Mouse (Mus musculus): ENCODE results near the gene Trir.

Trir gene

GRCm38 (mm10) chr8:84994375-84994774, 32.2 kb upstream of the Trir start:
- DNase-seq (ENCODE audit: low read depth, low spot score), result no peak

DNA sequence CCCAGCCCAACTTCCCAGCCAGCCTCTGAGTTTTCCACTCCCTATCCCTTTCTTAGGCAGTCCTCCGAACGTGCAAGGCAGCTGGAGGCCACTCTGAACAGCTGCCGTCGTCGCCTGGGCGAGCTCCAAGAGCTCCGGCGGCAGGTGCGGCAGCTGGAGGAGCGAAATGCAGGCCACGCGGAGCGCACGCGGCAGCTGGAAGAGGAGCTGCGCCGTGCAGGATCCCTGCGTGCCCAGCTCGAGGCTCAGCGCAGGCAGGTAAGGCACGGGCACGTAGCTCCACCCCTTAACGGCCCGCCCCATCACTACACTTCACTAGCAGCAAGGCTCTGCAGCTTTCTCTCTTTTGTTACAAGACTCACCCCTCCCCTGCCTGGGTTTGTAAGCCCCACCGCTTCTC, 30.9 kb upstream of the Trir start:
- DNase-seq (ENCODE audit: low read depth, low spot score), result no peak

- DNase-seq (ENCODE audit: low read depth, low spot score), result no peak
Measured at GRCm38 (mm10) chr8:84996978-84997377, 29.6 kb upstream of the Trir start.

DNA sequence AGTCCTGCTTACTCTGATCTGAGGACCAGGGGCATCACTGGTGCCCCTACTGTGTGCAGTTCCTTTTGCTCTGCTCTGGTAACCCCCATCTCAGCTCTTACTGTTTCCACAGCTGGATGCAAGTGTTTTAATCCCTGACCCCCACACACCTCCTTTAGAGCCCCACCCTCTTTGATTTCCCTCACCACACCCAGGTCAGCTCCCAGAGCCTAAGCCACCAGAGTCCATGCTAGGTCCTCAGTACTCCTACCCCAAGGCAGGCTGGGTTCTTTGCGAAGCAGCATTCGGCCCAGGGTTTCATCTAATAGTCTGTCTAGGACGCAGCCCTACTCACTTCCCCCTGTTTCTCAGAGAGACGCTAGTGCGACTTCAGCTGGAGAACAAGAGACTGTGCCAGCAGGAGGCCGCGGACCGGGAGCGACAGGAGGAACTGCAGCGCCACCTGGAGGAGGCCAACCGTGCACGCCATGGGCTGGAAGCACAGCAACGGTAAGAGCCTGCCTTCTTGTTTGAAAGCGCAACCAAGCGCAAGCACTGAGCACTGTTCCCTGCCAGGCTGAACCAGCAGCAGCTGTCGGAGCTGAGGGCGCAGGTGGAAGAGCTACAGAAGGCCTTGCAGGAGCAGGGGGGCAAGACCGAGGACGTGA, 28.9 kb upstream of the Trir start:
- DNase-seq (ENCODE audit: low read depth, low spot score), result peak; percentile 85

DNA sequence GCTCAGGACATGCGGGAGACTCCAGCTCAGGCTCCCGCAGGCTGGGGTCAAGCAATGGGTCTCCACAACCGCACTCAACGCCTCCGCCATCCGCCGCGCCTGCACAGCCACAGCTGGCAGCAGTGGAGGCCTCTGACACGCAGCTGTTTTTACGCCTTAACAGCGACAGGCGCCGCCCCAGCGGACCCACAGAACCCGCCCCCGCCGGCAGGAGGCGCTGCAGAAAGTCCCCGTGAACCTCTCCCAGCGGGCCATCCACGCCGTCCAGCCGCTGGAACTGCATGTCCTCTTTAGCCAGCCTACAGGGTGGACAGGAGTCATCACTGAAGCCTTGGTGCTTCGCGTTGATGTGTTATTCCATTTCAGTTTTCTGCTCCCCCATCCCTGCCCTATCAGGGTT, 18.9 kb upstream of the Trir start:
- DNase-seq (ENCODE audit: low read depth, low spot score), result no peak

- no peak for DNase-seq (ENCODE audit: low read depth, low spot score)
Measured at GRCm38 (mm10) chr8:85011242-85011641, 15.4 kb upstream of the Trir start.

DNA sequence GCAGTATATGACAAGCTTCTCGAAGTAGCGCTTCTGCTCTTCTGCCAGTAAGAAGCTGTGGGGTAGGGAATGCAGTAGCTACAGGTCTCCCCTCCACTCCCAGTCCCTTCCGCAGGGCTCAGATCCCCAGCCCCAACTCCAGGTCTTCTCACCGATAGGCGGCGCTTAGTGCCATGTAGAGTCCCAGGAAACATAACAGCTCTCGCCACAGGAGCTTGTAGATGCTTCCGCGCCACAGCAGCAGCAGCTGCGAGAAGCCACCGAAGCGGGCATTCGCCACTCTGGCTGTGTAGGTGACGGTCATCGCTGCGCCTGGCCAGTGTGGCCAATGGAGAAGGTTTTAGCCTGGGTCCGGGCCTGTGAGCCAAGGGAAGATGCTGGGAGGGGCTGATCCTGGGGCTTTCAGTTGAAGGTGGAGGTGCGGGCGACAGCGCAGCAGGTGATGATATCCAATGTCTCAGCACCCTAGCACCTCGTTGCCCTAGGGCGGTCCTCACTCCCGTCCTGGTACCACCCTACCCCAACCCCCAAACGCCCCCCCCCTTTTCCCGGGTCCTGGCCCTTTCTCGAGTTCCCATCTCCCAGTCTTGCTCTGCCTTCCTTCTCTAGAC, 13.3 kb upstream of the Trir start:
- peak; percentile 73 for DNase-seq (ENCODE audit: low read depth, low spot score)

DNA sequence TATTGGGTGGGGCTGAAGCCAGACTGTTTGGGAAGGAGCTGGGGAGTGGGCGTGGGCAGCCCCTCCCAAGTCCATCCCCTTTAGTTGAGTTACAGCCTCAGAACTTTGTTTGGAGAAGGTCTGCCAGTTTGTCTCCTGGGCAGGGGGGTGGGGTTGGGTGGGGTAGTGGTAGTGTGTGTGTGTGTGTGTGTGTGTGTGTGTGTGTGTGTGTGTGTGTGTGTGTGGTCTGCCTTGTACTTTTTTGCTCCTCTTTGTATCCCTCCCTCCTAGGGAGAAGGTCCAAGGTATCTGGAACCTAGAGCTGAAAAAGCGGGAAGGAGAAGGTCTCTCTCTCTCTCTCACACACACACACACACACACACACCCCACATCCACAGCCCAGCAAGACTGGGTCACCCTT, 12.2 kb upstream of the Trir start, which contains the start of gene Best2:
Gene Best2, minus strand, starts transcription at position 101 of the 400 bp plus-strand sequence.
- DNase-seq (ENCODE audit: low read depth, low spot score), result no peak

DNA sequence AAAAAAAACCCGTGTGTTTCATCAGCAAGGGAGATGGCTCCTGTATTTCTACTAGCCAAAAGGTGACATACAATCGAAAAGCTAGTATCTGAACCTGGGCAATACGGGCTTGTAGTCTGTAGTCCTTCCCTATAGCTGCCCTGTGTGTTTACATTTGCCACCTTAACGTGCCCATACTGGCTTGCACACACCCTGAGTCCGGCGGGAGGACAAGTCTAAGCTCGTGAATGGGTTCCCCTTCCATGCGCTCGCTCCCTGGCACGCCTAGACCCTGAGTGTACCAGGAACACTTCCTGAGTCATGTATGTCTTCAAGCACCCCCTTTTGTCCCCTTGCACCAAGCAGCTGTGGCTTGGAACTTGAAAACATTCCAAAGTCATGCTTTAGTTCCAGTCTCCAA, 9.9 kb upstream of the Trir start:
- DNase-seq (ENCODE audit: low read depth, low spot score), result no peak

DNA sequence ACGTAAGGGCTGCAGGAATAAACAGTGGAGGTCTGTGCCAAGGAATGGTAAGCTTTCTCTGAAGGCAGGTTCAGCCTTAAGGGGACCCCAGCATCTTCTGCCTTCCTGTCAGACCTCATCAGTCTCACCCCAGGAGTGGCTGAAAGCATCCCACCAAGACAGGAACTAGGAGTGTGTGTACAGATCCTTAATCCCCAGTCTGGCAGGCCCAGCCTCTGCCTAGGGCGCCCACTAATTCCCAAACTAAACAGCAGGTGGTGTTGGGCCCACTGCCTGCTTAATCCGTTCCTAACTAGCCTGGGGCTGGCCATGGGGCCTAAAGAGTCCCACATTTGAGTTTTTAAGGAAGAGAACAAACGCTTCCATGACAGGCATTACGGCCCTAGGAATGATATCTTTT, 9.4 kb upstream of the Trir start:
- no peak for DNase-seq (ENCODE audit: low read depth, low spot score)

DNA sequence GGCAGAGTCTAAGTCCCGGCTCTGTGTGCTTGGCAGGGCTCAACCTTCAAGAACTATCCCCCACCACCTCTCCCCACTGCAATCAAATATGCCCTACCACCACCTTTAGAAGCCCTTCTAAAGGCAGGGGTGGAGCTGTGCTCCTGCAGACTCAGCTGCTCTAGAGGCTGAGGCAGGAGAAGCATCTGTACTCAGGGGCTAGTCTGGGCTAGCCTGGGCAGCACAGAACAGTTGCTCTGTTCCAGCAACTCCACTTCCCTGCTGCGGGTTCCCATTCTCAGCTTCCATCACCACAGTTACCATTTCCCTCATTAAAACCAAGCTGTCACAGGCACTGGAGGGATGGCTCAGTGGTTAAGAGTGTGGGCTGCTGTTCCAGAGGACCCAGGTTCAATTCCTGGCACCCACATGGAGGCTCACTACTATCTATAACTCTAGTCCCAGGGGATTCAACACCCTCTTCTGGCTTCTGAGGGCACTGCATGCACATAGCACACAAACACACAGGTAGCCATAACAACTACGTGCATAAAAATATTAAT, 5.0 kb upstream of the Trir start:
- no peak for DNase-seq (ENCODE audit: low read depth, low spot score)

DNA sequence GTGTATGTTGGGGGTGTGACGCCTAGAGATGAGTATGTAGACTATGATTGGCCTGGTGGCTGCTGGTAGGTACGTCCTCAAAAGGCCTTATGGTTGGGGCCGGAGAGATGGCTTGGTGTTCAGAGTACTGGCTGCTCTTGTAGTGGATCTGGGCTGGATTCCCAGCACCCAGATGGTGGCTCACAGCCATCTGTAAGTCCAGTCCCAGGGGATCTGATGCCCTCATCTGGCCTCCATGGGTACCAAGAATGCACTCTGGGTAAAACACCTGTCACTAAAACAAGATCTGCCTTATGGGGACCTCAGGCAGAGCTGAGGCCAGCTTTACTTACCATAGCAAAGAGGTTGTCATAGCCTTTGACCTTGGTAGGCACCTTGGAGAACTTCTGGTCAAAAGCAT, 2.8 kb upstream of the Trir start:
- no peak for DNase-seq (ENCODE audit: low read depth, low spot score)

GRCm38 (mm10) chr8:85025098-85025932, 1.3 kb upstream of the Trir start, which contains the start of gene Asna1:
TSS of gene Asna1 (minus strand) at chr8:85025281.
- DNase-seq (ENCODE audit: low read depth, low spot score), result peak; percentile 96

DNA sequence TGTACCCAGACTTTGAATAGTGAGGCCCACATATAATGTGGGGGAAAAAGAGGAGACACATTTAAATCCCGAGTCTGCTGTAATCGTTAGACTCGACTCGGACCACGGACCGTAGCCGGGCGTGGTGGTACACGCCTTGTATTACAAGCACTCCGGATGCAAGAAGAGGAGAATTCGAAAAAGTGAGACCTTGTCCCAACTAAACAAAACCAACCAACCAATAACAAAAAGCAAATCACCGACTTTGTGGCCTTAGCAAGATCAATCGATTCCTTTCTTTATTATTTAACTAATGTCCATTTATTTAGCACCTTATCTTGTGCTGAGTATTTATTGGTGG, 863 bp downstream of the Trir start:
- peak; percentile 20 for DNase-seq (ENCODE audit: low read depth, low spot score)

DNA sequence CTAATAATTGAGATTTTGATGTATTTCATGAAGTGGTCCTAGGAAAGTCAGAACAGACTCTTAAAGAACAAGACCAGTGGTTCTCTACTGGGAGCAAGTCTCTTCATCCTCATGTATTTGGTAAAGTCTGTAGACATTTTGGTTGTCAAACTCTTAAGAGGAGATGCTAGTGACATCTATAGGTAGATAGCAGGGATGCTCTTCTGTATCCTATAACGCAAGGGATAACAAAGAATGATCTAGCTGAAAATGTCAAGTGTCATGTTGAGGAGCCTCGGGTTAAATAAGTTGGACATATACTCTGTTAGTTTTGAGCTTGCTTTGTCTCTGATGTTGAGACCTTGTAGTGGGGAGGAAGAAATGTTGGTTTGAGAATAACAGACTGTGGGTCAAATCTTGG, 1.3 kb downstream of the Trir start:
- no peak for DNase-seq (ENCODE audit: low read depth, low spot score)

GRCm38 (mm10) chr8:85029271-85029670, 2.6 kb downstream of the Trir start:
- no peak for DNase-seq (ENCODE audit: low read depth, low spot score)

- DNase-seq (ENCODE audit: low read depth, low spot score), result no peak
Measured at GRCm38 (mm10) chr8:85032622-85033311, 6.1 kb downstream of the Trir start.

DNA sequence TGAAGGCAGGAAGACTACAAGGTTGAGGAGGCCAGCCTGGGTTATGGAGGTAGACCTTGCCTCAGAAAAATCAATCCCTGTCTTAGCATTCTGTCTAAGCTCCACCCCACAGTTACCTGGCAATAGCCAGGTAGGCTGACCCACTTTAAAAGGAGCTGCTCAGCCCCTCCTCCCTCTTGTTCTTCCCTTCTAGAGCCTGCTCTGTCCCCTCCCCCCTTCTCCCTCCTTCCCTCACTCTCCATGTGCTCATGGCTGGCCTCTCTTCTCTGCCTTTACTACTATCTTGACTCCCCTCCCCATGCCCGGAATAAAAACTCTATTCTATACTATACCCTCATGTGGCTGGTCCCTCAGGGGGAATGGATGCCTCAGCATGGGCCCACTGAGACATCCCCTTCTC, 7.2 kb downstream of the Trir start:
- DNase-seq (ENCODE audit: low read depth, low spot score), result no peak

DNA sequence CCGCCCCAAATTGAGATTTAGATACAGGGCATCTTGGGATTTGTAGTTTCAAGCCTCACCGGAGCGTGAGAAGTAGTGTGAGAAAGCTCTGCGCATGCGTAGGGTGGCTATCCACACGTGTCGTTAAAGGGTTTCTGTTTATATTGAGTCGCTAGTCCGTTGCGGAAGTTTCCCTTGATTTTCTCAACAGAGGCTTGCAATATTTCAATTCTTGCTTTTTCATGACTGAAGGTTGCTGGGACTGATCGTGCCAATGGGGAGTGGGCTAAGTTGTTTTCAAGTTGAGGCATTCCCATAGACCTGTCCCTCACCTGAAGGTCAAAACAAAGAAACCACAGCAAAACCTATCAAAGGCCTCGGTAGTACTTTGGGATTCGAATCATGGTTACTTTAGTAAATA, 8.1 kb downstream of the Trir start:
- DNase-seq (ENCODE audit: low read depth, low spot score), result peak; percentile 84

GRCm38 (mm10) chr8:85035165-85035727, 8.6 kb downstream of the Trir start:
- peak; percentile 26 for DNase-seq (ENCODE audit: low read depth, low spot score)

DNA sequence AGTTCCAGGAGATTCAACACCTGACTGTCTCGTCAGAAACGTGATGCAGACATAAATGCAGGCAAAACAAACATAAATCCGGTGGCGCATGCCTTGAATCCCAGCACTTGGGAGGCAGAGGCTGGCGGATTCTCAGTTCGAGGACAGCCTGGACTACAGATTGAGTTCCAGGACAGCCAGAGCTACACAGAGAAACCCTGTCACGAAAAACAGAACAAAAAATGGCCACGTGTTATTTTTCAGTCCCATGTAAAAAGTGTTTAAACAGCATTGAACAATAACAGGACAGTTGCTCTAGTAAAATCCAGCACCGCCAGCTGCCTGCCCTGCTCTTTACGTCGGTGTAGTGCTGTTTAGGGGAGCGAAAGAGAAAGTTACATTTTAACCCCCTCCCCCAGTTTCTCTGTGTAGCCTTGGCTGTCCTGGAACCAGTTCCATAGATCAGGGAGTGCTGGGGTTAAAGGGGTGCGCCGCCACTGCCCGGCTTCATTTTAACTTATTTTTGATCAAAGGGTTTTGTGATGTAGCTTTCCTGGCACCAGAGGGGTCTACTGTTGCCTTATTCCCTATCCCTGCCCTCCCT, 9.2 kb downstream of the Trir start:
- DNase-seq (ENCODE audit: low read depth, low spot score), result no peak

All from forelimb bud, embryonic 11.5 days (tissue).